Mouse (Mus musculus) forebrain, embryonic 16.5 days (tissue): ENCODE results near the gene Chil5. TPM values are rescaled to one million over a fixed set of nuclear protein-coding genes. Genes with fewer than 3 reads are reported as not detected.

Experiments
- ATAC-seq: fragments of 200-750 bp; cut with Nextera tagmentation; 2 replicates; pipeline ENCODE4 v1.8.0; 2017; ENCODE audit warnings: mild to moderate bottlenecking, moderate library complexity
- H3K27ac ChIP-seq: fragments of 300-500 bp; sonication (generic); 2 replicates; pipeline ENCODE4 v1.5.1; 2014; ENCODE audit warnings: low read length, control low read depth
- H3K27me3 ChIP-seq: fragments of 300-500 bp; sonication (generic); replicated peaks from 2 replicates; pipeline ENCODE4 v1.6.1; 2014; ENCODE audit warnings: low read length; ENCODE audit not compliant: control insufficient read depth, insufficient read depth
- H3K36me3 ChIP-seq: fragments of 300-500 bp; sonication (generic); 2 replicates; pipeline ENCODE4 v1.6.1; 2014; ENCODE audit not compliant: control insufficient read depth, insufficient read depth
- H3K4me1 ChIP-seq: fragments of 300-500 bp; sonication (generic); replicated peaks from 2 replicates; pipeline ENCODE4 v1.6.1; 2014; ENCODE audit warnings: low read length; ENCODE audit not compliant: control insufficient read depth, insufficient read depth
- H3K4me2 ChIP-seq: fragments of 300-500 bp; sonication (generic); 2 replicates; pipeline ENCODE4 v1.6.1; 2014; ENCODE audit warnings: mild to moderate bottlenecking, low read length, control low read depth
- H3K4me3 ChIP-seq: fragments of 300-500 bp; sonication (generic); replicated peaks from 2 replicates; pipeline ENCODE4 v1.5.1; 2014; ENCODE audit warnings: mild to moderate bottlenecking, low read length, control low read depth
- H3K9ac ChIP-seq: fragments of 300-500 bp; sonication (generic); replicated peaks from 2 replicates; pipeline ENCODE4 v1.6.1; 2014; ENCODE audit warnings: low read depth, low read length, control low read depth
- H3K9me3 ChIP-seq: fragments of 300-500 bp; sonication (generic); 2 replicates; pipeline ENCODE4 v1.6.1; 2016; ENCODE audit warnings: low read length; ENCODE audit not compliant: control insufficient read depth
- WGBS: fragments of 180-500 bp; shearing (Covaris S2); extraction: QIAGEN DNeasy Blood & Tissue Kit; methylation state at CpG from one replicate; pipeline ENCODE4 v1.1.7; 2014; 5-methylcytosine and 5-hydroxymethylcytosine counted together
- polyA plus RNA-seq: library from polyadenylated mRNA; unstranded; fragments of >200 nt; fragmentation: Nextera tagmentation; extraction: Ambion mirVana; gene quantifications from 2 replicates; pipeline ENCODE4 v1.2.1, GENCODE M21; 2015

The Chil5 gene
- polyA plus RNA-seq, 1 experiment from 2014 or later, result not detected

DNA sequence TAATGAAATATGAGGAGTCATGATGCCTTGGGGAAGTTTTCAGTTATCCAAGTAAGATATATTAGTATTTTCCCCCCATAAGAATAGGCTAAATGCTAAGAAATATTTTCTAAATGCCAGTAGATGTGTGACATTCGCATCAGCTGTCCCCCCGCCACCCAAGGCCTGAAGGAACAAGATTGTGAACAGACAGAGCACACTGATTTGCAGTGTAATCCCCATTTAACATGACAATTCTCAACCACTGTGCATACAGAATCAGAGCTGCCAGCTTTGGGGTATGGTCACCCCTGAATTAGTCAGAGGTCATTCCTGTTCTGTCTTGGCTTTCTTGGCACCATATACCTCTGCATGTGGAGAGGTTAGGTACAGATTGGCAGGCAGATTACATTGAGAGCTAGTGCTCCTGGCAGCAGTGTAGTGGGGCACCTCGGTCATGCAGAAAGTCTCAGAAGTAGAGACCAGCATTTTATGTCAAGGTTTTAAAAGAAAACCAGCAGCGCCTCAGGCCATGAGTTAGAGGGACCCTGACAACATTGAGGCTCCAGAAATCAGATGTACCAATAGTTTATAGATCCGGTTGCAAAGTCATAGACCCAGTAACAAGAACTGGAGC, 60.7 kb downstream of the Chil5 start:
- Histone ChIP-seq H3K4me3 (no peak overlapping the region), H3K36me3 (peaks cover 22% of the 10 kb centered on the region), H3K9ac (no peak overlapping the region), H3K4me2 (no peak overlapping the region), H3K27me3 (no peaks in the 10 kb centered on the region), H3K4me1 (no peaks in the 10 kb centered on the region), H3K9me3 (no peaks in the 10 kb centered on the region), H3K27ac (no peak overlapping the region)
- peak; percentile 45 for ATAC-seq
- WGBS, result 89% methylated on average over 5 of the region's 5 CpGs

Other genes with a start within 250 kb of the Chil5 start
- gene Rap1a, start 231.5 kb downstream of the Chil5 start, polyA plus RNA-seq, result 67.7 and 87.5 TPM in 2 replicates
- 0.11 TPM in 1 of 2 replicates, not detected in the other for gene Adora3, start 162.0 kb downstream of the Chil5 start, polyA plus RNA-seq
- gene Tmigd3, start 161.9 kb downstream of the Chil5 start, polyA plus RNA-seq, result 0.58 TPM in 1 of 2 replicates, not detected in the other
- 0.34 TPM in 1 of 2 replicates, not detected in the other for gene I830077J02Rik, start 100.2 kb downstream of the Chil5 start, polyA plus RNA-seq
- 111 and 118 TPM in 2 replicates for gene Wdr77, start 73.4 kb downstream of the Chil5 start, polyA plus RNA-seq
- gene Atp5f1, start 72.7 kb downstream of the Chil5 start, polyA plus RNA-seq, result 482 and 504 TPM in 2 replicates
- gene Ovgp1, start 59.1 kb downstream of the Chil5 start, polyA plus RNA-seq, result 3.8 and 3.9 TPM in 2 replicates
- 3.4 and 3.6 TPM in 2 replicates for gene Pifo, start 18.2 kb downstream of the Chil5 start, polyA plus RNA-seq
- gene Chia1, start 80.4 kb upstream of the Chil5 start, polyA plus RNA-seq, result 0.57 TPM in 2 replicates
- gene Chil3, start 134.8 kb upstream of the Chil5 start, polyA plus RNA-seq, result 0.27 TPM in 1 of 2 replicates, not detected in the other
- not detected in 2 replicates for gene Chil4, start 186.7 kb upstream of the Chil5 start, polyA plus RNA-seq